Mouse (Mus musculus) erythroblast, embryonic 14.5 days (primary cell): ENCODE data around the gene Sh3rf1. TPM values are rescaled to one million over a fixed set of nuclear protein-coding genes. Genes with fewer than 3 reads are reported as not detected.

ENCODE experiments used
- H3K27me3 ChIP-seq: 2 replicates; pipeline ENCODE4 v1.6.1; 2012; ENCODE audit warnings: inconsistent platforms; ENCODE audit not compliant: control insufficient read depth
- H3K36me3 ChIP-seq: 2 replicates; pipeline ENCODE4 v1.6.1; 2012; ENCODE audit warnings: mild to moderate bottlenecking, inconsistent platforms; ENCODE audit not compliant: control insufficient read depth
- H3K4me1 ChIP-seq: 2 replicates; pipeline ENCODE4 v1.6.1; 2012; ENCODE audit warnings: inconsistent platforms; ENCODE audit not compliant: control insufficient read depth
- H3K4me3 ChIP-seq: replicated peaks from 2 replicates; pipeline ENCODE3; 2012; ENCODE audit warnings: moderate library complexity, mild to moderate bottlenecking, inconsistent platforms
- H3K9me3 ChIP-seq: 2 replicates; pipeline ENCODE4 v1.6.1; 2012; ENCODE audit warnings: low read length, inconsistent platforms, mixed read lengths; ENCODE audit not compliant: control insufficient read depth
- GATA1 ChIP-seq: IDR thresholded peaks from 2 replicates; pipeline ENCODE4 v1.6.1; 2012; ENCODE audit warnings: low read length, inconsistent platforms, mixed read lengths
- TAL1 ChIP-seq: IDR thresholded peaks from 3 replicates; pipeline ENCODE4 v1.6.1; 2012; ENCODE audit warnings: low read length, inconsistent platforms, mixed read lengths
- polyA plus RNA-seq: library from polyadenylated mRNA; stranded (reverse); fragments of >175 nt; gene quantifications from 2 replicates; pipeline ENCODE4 v1.2.3, GENCODE M21; 2012

Gene Sh3rf1
- polyA plus RNA-seq, 1 experiment = 0.01 TPM

DNA sequence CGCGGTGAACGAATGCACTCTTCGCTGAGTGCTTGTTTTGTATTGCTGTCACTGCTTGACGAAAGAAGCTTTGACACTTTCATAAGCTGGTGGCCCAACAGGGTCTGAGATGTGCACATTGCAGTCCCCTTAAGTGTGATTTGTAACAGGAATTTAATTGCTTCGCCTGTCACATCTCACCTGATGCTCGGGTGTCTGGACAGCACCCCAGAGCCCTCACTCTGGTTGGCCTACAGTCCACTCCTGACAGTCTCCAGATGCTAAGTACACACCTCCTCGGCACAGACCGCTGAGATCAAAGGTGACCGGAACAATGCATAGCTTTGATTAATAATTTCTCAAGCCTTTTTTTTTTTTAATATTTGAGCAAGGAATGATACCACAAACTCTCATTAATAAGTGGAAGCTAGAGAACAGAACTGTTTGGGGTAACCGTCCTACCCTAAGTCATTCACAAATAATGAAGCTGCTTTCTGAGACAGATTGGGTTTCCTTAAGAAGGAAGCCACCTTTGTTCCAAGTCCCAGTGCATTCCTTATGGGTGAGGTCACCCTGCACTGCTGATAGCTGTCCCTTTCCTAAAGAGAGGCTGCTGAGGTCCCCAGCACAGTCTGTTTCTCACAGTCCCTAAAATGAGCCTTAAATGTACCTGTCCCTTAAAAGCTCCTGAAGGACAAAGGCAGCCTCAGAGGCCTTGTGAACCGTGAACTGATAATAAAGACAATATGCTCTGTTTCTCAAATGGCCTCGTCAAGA lies 23.8 kb downstream of the Sh3rf1 start:
- Histone ChIP-seq H3K27me3 (no peaks in the 10 kb centered on the region), H3K36me3 (no peaks in the 10 kb centered on the region), H3K4me3 (no peak overlapping the region), H3K4me1 (no peaks in the 10 kb centered on the region), H3K9me3 (peaks cover 24% of the 10 kb centered on the region)
- TF ChIP-seq TAL1 = no peak
- TF ChIP-seq GATA1 = no peak

DNA sequence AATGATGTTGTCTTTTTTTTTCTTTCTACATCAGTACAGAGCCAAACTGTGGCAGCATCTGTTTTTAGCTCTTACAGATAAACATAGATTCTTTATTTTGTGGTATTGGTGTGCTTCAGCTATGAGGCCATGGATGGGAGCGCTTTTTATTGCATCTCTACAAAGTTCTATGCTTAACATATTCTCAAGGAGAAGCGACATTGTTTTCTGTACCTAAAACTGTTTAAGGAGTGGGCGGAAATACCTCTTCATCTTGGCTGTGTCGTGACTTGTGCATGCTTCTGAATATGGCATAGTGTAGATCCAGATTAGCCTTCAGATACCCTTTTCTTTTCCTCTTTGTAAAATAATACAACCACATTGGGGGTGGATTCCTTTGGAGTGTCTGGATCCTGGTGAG lies 25.8 kb downstream of the Sh3rf1 start:
- no peaks in the 10 kb centered on the region for H3K4me1 ChIP-seq
- TF ChIP-seq TAL1 = no peak
- no peak for TF ChIP-seq GATA1
- H3K4me3 ChIP-seq = no peak overlapping the region
- H3K27me3 ChIP-seq = no peaks in the 10 kb centered on the region
- no peaks in the 10 kb centered on the region for H3K36me3 ChIP-seq
- peaks cover 18% of the 10 kb centered on the region for H3K9me3 ChIP-seq

- Histone ChIP-seq H3K4me3 (no peak overlapping the region), H3K36me3 (no peaks in the 10 kb centered on the region), H3K27me3 (no peaks in the 10 kb centered on the region), H3K4me1 (no peaks in the 10 kb centered on the region), H3K9me3 (peaks cover 11% of the 10 kb centered on the region)
- TF ChIP-seq TAL1 (no peak), GATA1 (no peak)
Observed at GRCm38 (mm10) chr8:61254196-61254595, 30.5 kb downstream of the Sh3rf1 start.

DNA sequence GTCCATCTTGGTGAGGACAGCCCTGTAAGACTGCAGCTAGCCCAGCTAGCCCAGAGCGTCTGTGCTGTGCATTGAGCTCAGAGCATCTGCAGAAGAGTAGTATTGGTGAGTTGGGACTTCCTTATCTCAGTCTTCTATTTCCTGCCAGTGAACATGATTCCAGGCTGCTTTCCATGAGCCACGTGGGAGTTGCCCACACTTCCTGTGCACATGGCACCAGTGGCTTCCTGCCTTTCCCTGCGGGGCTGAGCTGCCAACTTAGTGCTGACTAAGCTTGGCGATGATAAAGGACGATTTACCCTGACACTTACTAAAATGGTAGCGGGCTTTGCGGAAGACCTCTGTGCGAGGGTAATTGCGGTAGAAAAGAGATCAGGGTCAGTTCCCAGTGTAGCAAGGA lies 35.2 kb downstream of the Sh3rf1 start:
- Histone ChIP-seq H3K9me3 (no peaks in the 10 kb centered on the region), H3K4me3 (no peak overlapping the region), H3K36me3 (no peaks in the 10 kb centered on the region), H3K27me3 (no peaks in the 10 kb centered on the region), H3K4me1 (no peaks in the 10 kb centered on the region)
- no peak for TF ChIP-seq TAL1
- TF ChIP-seq GATA1 = no peak

DNA sequence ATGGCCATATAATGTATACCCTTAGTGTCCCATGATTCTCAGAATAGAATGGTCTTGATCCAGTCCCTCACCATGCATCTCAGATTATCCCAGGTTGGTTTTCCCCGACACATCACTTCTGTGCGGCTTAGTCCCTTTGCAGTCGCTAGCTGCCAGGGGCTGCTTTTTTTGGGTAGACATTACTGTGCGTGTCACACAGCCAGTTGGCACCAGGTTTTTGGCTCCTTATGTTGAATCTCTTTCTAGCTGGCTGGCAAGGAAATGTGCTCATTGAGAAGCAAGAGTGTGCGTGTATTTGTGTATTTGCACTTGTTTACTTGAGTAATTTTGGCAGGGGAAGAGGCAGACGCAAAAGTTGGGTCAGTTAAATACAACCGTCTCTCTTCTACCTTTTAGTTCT lies 35.9 kb downstream of the Sh3rf1 start:
- Histone ChIP-seq H3K4me3 (no peak overlapping the region), H3K36me3 (no peaks in the 10 kb centered on the region), H3K4me1 (no peaks in the 10 kb centered on the region), H3K9me3 (no peaks in the 10 kb centered on the region), H3K27me3 (no peaks in the 10 kb centered on the region)
- TF ChIP-seq GATA1 (no peak), TAL1 (no peak)

- no peaks in the 10 kb centered on the region for H3K27me3 ChIP-seq
- H3K36me3 ChIP-seq = no peaks in the 10 kb centered on the region
Observed at GRCm38 (mm10) chr8:61260530-61260929, 36.9 kb downstream of the Sh3rf1 start.

GRCm38 (mm10) chr8:61261374-61261773 lies 37.7 kb downstream of the Sh3rf1 start:
- no peaks in the 10 kb centered on the region for H3K36me3 ChIP-seq
- H3K9me3 ChIP-seq = no peaks in the 10 kb centered on the region
- H3K4me3 ChIP-seq = no peak overlapping the region
- TF ChIP-seq GATA1 = no peak
- TF ChIP-seq TAL1 = no peak
- no peaks in the 10 kb centered on the region for H3K27me3 ChIP-seq
- H3K4me1 ChIP-seq = no peaks in the 10 kb centered on the region

More at GRCm38 (mm10) chr8:61260530-61260929, 36.9 kb downstream of the Sh3rf1 start:
- Histone ChIP-seq H3K4me3 (no peak overlapping the region), H3K4me1 (no peaks in the 10 kb centered on the region), H3K9me3 (no peaks in the 10 kb centered on the region)
- TF ChIP-seq TAL1 (no peak), GATA1 (no peak)

GRCm38 (mm10) chr8:61263691-61264090 lies 40.0 kb downstream of the Sh3rf1 start:
- H3K4me1 ChIP-seq = no peaks in the 10 kb centered on the region
- no peaks in the 10 kb centered on the region for H3K9me3 ChIP-seq
- no peak overlapping the region for H3K4me3 ChIP-seq
- H3K27me3 ChIP-seq = no peaks in the 10 kb centered on the region
- no peak for TF ChIP-seq GATA1
- no peak for TF ChIP-seq TAL1
- H3K36me3 ChIP-seq = no peaks in the 10 kb centered on the region

DNA sequence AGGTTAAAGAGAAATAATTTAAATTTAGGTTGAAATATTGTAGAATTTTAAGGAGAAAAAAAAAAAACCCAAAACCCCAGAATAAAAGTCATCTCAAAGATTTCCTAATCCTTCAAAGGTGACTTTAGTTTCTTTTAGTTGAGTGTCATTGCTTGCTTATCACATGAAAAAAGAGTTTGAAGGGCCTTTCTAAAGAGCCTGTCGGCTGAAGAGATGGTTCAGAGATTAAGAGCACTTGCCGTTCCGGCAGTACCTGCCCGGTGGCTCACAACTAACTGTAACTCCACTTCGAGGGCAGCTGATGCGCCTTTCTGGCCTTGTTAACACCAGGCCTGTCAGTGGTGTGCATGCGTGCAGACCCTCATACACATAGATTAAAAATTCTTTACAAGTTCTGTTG lies 41.2 kb downstream of the Sh3rf1 start:
- H3K36me3 ChIP-seq = no peaks in the 10 kb centered on the region
- TF ChIP-seq TAL1 = no peak
- TF ChIP-seq GATA1 = no peak
- no peaks in the 10 kb centered on the region for H3K4me1 ChIP-seq

GRCm38 (mm10) chr8:61265390-61265789 lies 41.7 kb downstream of the Sh3rf1 start:
- Histone ChIP-seq H3K36me3 (no peaks in the 10 kb centered on the region), H3K9me3 (no peaks in the 10 kb centered on the region), H3K27me3 (no peaks in the 10 kb centered on the region), H3K4me1 (no peaks in the 10 kb centered on the region), H3K4me3 (no peak overlapping the region)
- TF ChIP-seq TAL1 (no peak), GATA1 (no peak)

More for the DNA sequence above, 41.2 kb downstream of the Sh3rf1 start:
- Histone ChIP-seq H3K4me3 (no peak overlapping the region), H3K9me3 (no peaks in the 10 kb centered on the region), H3K27me3 (no peaks in the 10 kb centered on the region)
